Comparison of ENCODE assay signal across 8 mouse cellular contexts in the genomic region with DNA sequence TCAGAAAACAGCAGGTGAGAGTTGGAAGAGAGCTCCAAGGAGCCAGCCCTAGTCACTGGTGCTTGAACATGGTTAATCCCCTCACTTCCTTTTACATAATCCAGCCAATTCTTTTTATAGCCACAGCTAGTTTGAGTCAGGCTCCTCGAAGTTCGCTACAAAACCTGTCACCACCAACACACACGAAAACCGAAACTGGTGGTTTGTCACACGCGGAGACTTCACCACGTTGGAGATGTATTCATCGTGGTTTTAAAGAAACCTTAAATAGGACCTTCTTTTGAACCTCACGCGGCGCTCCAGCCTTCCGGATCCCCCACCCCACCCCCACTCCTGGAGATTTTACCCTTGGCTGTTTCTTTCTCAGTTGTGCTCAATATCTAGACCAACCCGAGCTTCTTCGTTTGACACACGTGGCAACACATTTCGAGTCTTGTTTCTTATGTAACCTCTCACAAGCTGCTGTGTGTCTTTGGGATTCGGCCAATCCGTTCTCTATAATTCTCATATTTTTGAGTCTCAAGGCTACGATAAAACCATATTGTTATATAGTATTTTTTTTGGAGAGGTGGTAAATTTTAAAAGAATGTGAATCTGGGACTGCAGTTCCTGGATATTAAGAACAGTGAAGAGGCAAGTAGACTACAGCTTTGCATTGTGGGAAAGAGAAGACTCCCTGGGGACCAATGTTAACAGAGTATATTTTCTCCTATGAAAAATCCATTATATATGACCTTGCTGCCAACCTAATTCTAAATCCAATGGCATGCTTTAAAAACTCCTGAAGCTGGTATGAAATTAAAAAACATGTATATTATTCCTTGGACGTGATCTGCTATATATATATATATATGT. TPM values are rescaled to one million over a fixed set of nuclear protein-coding genes. Genes with fewer than 3 reads are reported as not detected.
A peak's percentile ranks its signal among the peaks of the same experiment; 100 is the strongest.
DNase-seq lines count a peak whose midpoint lies in the region; ATAC-seq lines count a peak whose summit lies in the region.

No protein-coding gene starts in this region.

- no peak for ATAC-seq in intestine, embryonic 15.5 days
- ATAC-seq in limb, embryonic 11.5 days (ENCODE audit: insufficient number of reproducible peaks, low FRiP score, low TSS enrichment, low read depth) = no peak; the same call in 1 of the 2 replicates

- WGBS in intestine, embryonic 15.5 days = 42% methylated on average over 20 of the region's 20 CpGs
- WGBS in limb, embryonic 11.5 days = 45% methylated on average over 20 of the region's 20 CpGs

- no peak overlapping the region for H3K9ac ChIP-seq in intestine, embryonic 15.5 days
- no peak overlapping the region for H3K9ac ChIP-seq in limb, embryonic 11.5 days (ENCODE audit: low read length)

- no peak overlapping the region for H3K27ac ChIP-seq in intestine, embryonic 15.5 days
- H3K27ac ChIP-seq in limb, embryonic 11.5 days (replicated peaks; ENCODE audit: low read depth, low read length) = no peak overlapping the region

- H3K4me1 ChIP-seq in intestine, embryonic 15.5 days (replicated peaks) = no peaks in the 10 kb centered on the region
- no peaks in the 10 kb centered on the region for H3K4me1 ChIP-seq in limb, embryonic 11.5 days (ENCODE audit: control insufficient read depth, insufficient read depth, low read length)

- H3K9me3 ChIP-seq in intestine, embryonic 15.5 days = no peaks in the 10 kb centered on the region
- H3K9me3 ChIP-seq in limb, embryonic 11.5 days (ENCODE audit: control insufficient read depth, low read length) = no peaks in the 10 kb centered on the region

- H3K4me2 ChIP-seq in intestine, embryonic 15.5 days (replicated peaks) = peak overlapping the region; percentile 49
- H3K4me2 ChIP-seq in limb, embryonic 11.5 days (ENCODE audit: low read depth, severe bottlenecking) = peak overlapping the region; percentile 13; the same call in 1 of the 2 replicates

- H3K4me3 ChIP-seq in intestine, embryonic 15.5 days (replicated peaks) = peak overlapping the region; percentile 13; the same call in 1 of the 2 replicates
- H3K4me3 ChIP-seq in limb, embryonic 11.5 days (ENCODE audit: low read depth, low read length) = no peak overlapping the region

- H3K36me3 ChIP-seq in intestine, embryonic 15.5 days = no peaks in the 10 kb centered on the region
- no peaks in the 10 kb centered on the region for H3K36me3 ChIP-seq in limb, embryonic 11.5 days (ENCODE audit: control insufficient read depth, insufficient read depth, low read length)

- peak; percentile 93 for DNase-seq in heart, adult 11 months
- DNase-seq in heart, postnatal 25 days (ENCODE audit: low spot score) = no peak
- peak; percentile 56 to 62 for DNase-seq in cerebellum, postnatal 10 days
- DNase-seq in gastrocnemius, postnatal 10 days = peak; percentile 25
- no peak for DNase-seq in limb, embryonic 11.5 days (ENCODE audit: low spot score)
- peak; percentile 17 to 30 for DNase-seq in natural killer cell, adult 2 months (ENCODE audit: low spot score in 2 of 2)
- DNase-seq in ovary, adult 18-20 months (ENCODE audit: low spot score) = no peak

- H3K27me3 ChIP-seq in intestine, embryonic 15.5 days (replicated peaks) = no peaks in the 10 kb centered on the region
- no peaks in the 10 kb centered on the region for H3K27me3 ChIP-seq in limb, embryonic 11.5 days (ENCODE audit: control insufficient read depth, insufficient read depth, low read length)

- intact Hi-C loops in heart, postnatal 25 days (cut with DNase I) = loop anchor here (2.0 kb wide), 1 partner anchor 17 kb away; no protein-coding TSS in a partner anchor

RNA-seq across cellular contexts. Expression of a gene that starts 21.8 kb away (rescaled TPM):
- total RNA-seq in heart, postnatal 25 days (2021) = 10 to 100 TPM; 24.8 to 27.7 TPM
- total RNA-seq in gastrocnemius, postnatal 10 days (2021) = 10 to 100 TPM; 22.4 to 29.1 TPM
- polyA plus RNA-seq in intestine, embryonic 15.5 days (2015; fragmentation: Nextera tagmentation; extraction: Ambion mirVana) = 16.7 and 19.3 TPM in 2 replicates
- polyA plus RNA-seq in limb, embryonic 11.5 days (2014; fragmentation: Nextera tagmentation; extraction: Ambion mirVana) = 24.5 and 26.6 TPM in 2 replicates

Comparison
In these comparisons a context has a peak if more than half of its experiments do, and no peak if none do; other contexts are left out.
1. DNase-seq: peak in heart, adult 11 months (single experiment), cerebellum, postnatal 10 days (2 of 2), gastrocnemius, postnatal 10 days (single experiment) and natural killer cell, adult 2 months (2 of 2); none in heart, postnatal 25 days (single experiment), limb, embryonic 11.5 days (single experiment) and ovary, adult 18-20 months (single experiment).